Mouse (Mus musculus) liver (tissue): Measurements from ENCODE around the gene Arhgap24.

Experiments used
- DNase-seq: peaks from one replicate; pipeline ENCODE4 v3.0.0-alpha.2; 2020; ENCODE audit warnings: mixed read lengths

The Arhgap24 gene

DNA sequence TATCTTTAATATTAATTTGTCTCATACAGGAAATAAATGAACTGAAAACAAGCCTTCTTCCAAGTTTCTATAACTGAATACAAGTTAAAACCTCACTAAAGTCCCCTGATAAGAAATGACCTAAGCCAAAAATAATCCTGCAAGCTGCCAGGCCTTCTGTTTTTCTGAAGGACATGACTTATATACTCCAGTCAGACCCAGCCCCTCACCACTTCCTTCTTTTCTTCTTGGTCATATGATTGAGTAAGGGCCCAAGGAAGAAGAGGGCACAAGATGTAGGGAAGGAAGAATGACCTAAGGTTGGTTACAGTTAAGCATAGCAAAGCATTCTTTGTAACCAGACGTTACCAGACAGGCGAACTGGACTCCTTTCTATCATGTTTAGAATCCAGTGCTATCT, 21.1 kb downstream of the Arhgap24 start:
- no peak for DNase-seq

DNA sequence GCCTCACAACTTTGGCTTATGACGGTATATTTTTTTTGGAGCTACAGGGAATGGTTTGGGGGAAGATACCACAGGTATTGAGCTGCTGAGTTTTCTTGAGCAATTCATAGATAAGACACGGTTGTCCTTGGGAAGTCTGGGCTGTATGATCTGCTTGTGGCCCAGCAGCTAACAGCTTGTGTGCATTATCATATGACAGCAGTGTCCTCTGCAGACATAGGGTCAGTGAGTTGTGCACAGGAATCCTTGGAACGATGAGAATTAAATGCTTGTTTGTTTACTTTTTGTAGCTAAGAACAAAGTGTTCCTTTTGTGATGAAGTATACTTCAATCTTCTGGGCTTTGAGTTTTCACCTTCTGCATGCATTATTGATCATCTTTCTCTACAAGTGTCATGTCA, 21.9 kb downstream of the Arhgap24 start:
- no peak for DNase-seq

DNA sequence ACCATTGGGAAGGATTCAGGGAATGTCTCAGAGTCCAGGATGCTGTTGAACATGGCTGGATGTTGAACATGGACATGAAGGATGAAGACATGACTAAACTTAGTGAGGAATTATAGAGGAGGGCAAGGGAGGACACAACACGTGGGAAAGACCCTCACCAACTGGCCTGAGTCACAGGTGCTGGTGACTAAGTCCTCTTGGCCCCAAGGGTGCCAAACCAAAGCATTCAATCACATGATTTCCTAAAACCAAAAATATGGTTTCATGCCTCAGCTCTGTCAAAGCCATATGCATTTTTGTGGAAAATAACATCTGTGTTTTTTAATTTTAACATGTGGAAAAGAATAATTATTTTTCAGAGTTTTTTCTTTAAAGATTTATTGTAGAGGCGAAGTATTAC, 22.7 kb downstream of the Arhgap24 start:
- DNase-seq, result no peak

DNA sequence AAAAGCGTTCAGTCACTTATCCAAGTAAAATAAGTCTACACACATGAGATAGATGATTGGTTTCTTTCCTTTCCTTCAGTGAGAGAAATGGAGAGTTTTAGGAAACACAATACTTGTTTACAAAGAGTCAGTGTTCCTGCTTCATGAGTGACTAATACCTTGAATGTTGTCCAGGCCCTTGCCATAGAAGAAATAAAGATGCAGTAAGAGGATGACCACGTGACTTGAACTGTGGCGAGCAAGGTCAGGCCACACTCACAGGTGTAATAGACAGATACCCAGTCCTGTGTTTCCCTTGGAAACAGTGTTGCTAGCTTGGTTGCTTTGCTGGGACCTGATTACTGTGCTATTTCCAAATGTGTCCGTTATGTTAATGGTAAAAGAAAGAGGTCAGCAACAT, 23.4 kb downstream of the Arhgap24 start:
- no peak for DNase-seq

DNA sequence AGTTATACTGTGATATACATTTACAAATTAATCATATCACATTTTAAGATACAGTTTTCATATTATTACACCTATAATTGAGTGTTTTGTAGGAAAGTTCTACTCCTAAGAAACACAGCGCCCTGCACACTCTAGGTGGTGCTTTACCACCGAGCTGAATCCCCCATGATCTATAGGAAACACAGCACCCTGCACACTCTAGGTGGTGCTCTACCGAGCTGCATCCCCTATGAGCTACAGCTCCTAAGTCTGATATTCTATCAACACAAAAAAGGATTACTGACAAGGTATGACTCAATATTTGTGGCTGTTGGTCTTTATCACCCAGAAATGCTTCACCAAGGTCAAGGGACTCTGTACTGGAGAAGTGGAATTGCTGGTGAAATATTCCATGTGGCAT, 27.0 kb downstream of the Arhgap24 start:
- DNase-seq, result no peak

DNA sequence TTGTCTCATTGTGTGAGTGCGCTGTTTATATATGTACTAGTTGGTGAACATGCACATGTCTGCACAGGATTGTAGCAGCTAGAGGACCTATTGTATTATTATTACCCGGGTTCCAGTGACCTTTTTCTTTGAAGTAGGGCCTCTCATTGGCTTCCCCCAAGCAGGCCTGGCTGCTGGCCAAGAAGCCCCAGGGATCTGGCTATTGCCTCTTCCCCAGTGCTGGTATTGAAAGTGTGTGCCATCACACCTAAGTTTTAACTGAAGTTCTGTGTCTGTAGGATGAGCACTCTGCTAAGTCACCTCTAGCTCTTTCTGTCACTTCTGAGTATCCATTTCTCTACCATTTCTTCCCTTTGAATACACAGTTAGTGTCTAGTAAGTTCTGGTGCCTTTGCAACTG, 28.2 kb downstream of the Arhgap24 start:
- DNase-seq, result no peak

DNA sequence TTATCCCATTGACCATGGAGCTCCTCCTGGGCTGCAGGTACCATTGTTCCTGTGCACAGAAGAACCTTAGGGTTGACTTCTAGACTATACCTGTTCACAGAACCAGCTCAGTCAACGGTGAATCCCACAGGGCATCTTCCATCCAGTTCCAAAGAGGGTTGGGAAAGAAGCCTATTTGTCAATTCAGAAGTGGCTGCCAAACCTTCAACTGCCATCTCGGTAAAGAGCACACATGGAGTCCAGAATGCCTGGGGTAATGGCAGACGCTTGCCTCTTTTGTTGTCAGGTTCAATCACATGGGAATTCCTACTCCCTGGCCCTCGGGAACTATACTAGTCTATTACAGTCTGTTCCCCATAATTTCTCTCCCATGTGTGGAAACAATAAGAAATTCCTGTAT, 30.5 kb downstream of the Arhgap24 start:
- DNase-seq, result no peak

DNA sequence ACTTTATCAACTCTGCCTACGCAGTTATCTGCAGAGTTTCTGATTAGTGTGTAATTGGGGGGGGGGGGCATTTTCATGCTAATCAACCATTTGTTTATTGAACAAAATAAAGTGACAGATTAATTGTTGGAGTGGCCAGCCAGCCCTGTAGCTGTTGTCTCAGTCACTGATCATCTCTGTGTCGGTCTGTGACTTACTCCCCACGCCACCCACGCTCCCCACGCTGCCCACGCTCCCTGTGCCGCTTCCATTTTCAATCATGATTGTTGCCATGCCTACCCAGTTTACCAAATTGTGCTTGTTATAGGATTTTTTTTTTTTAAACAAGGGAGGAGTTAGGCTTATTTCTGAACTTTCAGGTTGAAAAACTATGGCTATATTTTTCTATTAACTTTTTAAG, 34.3 kb downstream of the Arhgap24 start:
- DNase-seq, result no peak

DNA sequence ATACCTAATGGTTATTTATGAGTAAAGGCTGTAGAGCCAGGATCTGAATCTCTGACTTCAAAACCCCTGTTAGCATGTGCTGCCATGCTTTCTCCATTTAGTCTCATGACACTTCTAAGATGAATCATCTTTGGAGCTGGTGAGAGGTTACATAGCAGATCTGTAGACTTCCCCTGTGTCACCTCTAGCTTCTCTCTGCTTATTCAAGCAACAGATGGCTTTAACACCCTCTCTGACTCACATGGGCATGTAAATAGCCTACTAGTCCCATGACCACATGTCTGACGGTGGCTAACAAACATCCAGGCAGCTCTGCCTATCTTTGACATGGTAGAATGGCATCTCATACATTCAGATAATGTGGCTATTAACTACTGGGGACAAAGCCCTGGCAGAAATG, 39.3 kb downstream of the Arhgap24 start:
- no peak for DNase-seq

DNA sequence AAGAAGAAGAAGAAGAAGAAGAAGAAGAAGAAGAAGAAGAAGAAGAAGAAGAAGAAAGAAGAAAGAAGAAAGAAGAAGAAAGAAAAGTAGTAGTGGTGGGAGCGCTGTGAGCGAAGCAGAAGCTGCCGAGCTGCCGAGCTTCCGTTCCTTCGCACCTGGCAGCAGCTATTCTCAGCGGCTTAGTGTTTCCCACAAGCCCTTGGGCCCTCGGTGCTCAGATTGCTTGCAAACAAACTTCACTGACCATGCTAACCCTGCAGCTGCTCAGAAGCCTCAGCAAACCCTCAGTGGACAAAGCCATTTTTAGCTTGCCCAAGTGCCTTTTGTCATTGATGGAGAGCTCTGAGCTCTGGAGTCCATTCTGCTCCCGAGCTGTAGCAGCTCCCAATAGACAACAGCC, 54.1 kb downstream of the Arhgap24 start:
- no peak for DNase-seq

DNA sequence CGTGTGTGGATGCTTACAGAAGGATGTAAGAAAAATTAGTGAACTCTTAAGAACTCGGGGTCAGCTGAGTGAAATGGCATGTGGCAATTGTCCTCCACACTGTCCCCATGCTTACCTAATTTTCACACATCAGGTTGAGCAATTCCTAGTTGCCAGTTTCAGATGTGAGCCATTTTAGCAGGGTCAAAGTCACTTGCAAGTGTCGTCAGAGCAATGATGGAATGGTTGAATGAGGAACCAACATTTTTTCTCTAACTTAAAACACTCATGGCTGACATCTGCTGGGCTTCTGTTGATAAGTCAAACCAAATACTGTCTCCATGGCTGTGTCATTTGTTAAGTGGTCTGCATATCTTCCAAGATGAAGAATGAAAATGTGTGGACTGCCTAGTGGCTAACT, 56.6 kb downstream of the Arhgap24 start:
- no peak for DNase-seq

DNA sequence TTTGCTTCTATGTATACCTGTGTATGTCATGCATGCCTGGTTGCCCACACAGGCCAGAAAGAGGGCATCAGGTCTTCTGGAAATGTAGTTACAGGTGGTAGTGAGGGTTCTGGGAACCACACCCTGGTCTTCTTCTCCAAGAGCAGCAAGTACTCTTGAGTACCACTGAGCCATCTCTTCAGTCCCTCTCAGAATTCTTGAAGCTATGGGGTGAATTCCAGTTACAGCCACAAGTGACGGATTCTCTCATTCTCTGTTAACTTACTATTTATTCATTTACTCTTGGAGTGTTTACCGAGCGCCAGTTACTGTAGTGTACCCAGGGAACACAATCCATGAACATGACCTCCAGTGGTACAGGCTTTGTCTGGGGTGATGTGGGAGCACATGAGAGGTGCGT, 65.1 kb downstream of the Arhgap24 start:
- DNase-seq, result no peak

DNA sequence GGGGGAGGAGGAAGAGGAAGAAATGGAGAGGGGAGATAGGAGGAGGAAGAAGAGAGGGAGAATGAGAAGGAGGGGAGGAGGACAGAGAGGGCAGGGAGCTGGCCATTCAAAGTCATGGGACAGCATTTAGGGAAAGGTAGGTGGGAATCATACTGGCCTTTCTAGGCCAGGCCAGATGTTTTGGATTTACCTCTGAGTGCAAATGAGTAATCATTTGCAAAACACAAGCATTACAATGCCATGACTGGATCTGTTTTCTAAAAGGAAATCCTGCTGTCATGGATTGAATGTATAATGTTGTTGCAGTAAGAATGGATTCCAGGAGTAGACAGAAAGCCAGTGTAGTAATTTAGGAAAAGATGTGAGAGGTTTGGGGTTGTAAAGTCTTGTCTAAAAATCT, 66.6 kb downstream of the Arhgap24 start:
- DNase-seq, result no peak

DNA sequence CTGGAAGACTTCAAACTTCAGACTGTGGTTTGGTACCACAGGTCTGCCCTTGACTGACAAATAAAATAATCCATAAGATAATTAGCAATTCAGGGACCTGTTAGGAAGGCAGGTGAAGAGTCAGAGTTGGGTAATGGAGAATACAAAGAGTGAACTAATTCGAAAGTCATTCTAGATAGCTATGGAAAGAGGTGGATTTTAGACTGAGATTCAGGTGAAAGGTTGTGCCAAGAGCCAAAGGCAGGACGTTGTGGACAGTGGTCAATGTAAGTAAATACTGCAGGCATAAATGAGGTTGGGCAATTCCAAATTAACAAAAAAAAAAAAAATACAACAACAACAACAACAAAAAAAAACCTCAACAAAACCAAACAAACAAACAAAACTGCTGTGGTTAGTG, 67.2 kb downstream of the Arhgap24 start:
- DNase-seq, result no peak

DNA sequence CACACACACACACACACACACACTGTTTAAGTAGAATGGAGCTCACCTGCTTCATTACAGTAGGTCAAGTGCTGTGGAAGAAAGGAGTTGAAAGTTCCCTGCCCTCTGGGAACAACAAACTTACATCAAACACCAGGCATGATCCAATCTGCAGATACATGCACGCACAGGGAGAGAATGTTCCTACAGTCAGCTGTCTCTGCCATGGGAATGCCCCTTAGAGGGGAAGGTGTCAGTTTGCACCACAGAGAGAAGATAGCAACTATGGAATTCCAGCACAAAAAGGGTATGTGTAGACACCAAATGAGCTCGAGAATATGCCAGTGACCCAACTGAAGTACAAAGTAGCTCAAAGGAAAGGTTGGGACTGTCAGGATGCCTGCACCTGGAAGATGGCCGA, 69.0 kb downstream of the Arhgap24 start:
- DNase-seq, result no peak

DNA sequence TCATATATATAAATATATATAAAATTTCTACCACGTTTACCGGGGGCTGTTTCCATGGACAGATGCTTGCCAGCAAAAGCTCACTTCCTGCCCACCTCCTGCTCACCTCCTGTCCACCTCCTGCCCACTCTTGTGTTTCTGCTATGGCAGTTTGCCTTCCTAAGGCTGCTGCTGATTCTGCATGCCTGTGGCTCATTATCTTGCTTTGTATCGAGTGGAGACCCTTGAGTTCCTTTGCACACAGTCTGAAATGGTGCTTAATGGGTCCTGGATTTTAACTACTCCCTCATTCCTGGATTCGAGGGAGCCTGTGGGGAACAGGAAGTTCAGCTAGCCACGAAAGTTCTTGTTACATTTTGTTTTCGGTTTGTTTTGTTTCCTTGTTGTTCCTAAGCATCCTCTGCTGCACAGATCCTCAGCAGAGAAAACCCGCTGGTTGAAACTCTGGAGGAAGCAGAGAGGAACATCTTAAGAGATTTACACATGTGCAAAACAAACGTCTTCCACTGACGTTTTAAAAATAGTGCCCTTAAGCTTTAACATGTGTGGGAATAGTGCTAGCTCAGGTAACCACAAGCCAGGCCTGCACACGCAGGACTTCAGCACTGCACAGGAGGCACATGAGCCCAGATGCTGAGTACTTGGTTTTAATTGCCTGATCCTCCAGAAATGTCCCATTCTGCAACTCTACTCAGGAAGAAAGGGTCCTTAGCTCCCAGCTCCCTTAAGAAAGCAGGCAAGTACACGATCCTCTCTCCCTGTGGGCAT, 69.9 kb downstream of the Arhgap24 start:
- no peak for DNase-seq

DNA sequence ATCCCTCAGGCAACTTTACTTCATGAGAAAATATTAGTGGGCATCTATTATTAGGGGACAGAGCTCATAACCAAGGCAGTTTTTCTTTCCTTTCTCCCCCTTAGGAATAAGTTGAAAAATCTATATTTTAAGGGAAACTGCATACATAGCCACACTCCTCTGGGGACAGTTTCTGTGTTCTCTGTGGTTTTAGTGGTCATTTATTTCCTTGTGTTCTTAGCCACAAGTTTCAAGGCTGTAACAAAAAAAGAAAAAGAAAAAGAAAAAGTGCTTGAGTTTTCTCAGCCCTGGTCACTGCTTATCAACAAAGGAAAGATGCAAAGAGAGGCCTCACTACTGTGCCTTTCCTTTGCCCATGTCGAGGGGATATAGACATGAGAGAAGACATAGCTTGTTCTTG, 71.3 kb downstream of the Arhgap24 start:
- DNase-seq, result no peak

DNA sequence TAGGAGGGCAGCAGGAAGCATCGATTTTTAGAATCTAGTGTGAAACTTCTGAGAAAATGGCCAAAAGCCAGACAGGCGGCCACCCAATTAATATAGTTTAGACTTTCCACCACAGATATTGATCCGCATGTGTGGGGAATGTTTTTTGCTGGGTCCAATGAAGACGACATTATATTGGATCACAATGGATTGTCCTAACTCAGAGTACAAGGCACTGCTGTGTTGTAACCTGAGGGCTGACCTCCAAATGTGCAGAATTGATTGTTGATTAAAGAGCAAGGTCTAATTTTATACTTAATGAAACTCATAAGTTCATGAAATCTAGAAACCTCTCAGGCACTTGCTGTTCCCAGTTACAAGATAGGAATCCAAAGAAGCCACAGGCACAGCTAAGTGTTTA, 74.8 kb downstream of the Arhgap24 start:
- DNase-seq, result no peak

DNA sequence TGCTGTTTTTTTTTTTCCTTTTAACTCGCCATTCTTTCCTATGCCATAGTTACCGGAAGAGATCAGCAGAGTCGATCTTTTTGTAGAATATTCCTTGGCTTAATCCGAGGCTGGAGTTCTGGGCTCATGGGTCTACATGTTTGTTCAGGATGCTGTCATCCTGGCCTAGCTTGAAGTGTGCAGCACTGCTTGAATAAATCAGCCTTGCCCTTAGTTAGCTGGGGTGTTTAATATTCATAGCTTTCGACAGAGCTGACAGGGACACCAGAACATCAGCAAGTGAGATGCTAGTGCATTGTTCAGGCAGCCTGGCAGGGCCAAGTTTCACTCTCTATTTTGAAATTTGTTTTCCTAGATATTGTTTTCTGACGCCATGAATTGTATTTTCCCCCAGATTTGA, 79.1 kb downstream of the Arhgap24 start:
- no peak for DNase-seq

DNA sequence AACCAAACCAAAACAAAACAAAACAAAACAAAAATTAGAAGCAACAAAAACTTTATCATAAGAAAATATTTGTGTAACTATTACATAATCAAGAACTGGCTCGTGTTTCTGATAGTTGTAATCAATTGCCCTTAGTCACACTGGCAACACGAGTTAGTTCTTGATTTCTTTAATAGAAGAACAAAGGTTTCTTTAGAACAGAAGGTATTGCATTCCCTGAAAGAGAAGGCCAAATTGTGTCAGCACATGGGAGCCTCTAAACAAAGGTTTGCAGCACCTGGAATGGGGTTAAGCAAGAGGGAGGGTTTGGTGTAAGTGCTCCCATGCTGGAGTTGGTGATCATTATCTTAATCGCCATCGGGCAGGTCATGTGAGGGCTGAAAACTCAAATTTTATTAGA, 82.8 kb downstream of the Arhgap24 start:
- DNase-seq, result no peak

DNA sequence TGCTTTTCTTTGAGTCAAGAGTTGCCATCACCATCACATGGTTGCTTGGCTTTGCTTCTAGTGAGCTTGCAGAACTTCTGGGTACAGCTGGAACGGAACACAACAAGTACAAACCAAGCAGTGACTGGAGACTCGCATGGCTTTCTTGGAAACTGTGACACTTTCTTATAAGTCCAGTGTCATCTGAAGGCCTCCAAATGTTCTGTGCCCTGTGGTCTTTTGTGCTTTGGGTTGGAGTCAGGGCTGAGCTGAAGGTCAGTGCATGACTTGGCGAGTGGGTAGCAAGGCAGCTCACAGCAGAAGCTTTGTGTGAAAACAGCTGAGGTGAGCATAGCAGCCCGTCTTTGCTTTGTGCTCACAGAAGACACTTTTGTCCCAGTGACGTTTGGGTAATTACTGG, 87.6 kb downstream of the Arhgap24 start:
- no peak for DNase-seq

DNA sequence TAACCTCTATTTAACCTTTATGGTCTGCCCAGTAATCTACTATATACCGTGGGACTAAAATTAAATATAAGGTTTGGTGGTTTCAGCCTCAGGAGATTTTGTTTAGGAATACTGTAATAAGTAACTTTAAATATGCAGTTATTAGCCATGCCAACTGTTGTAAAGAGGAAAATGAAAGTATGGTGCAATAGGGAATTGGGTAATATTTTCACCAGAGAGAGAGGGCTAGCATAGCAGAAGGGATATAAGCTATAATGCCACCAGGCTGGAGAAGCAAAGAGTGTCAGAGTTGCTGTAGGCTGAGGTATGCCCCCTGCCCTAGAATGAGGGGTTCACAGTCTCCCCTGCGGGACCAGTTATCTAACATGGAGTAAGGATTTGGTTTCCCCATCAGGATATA, 90.3 kb downstream of the Arhgap24 start:
- DNase-seq, result no peak

DNA sequence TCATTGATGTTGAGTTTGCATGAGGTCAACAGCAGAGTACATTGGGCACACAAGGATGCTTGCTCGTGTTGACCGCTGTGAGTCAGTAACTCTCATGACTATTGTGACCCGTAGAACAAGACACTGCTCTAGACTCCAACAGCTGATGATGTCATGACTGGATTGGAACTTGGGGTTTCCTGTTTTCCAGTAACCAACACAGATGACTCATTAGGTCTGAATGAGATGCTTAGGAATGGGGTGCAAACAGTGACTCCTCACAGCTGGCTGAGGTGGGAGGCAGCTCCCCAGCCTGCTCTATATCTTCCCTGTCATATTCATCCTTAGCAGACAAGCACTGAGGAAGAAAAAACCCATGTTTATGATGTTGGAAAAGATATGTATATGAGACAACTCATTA, 95.6 kb downstream of the Arhgap24 start:
- no peak for DNase-seq

DNA sequence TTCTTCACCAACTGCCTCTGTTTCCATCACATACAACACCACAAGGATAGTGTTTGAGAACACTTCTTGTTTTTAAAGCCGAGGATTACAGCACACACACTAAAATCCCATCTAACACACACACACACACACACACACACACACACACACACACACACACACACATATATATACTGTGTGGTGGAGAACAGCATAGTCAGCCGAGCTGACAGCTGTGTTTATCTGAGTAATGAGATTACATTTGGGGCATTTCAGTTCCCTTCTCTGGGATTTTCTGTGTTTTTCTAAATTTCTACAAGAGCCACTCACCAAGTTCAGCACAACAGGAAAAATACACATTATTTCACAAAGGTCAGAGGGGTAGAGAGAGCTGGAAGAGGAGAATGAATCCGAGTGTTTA, 96.5 kb downstream of the Arhgap24 start:
- no peak for DNase-seq

DNA sequence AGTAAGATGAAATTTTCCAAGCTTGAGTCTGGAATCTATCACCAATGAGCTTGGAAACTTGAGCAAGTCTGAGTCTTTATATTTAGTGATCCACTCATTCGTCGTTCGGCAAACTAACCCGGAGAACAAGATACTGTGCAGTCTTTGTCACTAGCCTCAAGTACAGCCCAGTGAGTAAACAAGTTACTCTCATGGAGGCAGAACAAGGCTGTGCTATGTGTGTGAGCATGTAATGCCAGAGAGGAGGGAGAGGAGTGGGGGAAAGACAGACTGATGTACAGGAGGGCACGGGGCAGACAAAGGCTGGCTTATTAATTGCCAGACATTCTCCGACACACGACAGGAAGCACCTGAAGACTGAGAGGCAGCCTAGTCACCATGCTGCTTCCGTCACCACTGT, 97.2 kb downstream of the Arhgap24 start:
- DNase-seq, result no peak
